Mouse (Mus musculus): ENCODE data around the gene Cyb5r4.
"Not testable (repeated sequence)": the region's sequence is repeated elsewhere in the genome, so short reads cannot be mapped to it uniquely, and the experiment has no call there.

Gene Cyb5r4

DNA sequence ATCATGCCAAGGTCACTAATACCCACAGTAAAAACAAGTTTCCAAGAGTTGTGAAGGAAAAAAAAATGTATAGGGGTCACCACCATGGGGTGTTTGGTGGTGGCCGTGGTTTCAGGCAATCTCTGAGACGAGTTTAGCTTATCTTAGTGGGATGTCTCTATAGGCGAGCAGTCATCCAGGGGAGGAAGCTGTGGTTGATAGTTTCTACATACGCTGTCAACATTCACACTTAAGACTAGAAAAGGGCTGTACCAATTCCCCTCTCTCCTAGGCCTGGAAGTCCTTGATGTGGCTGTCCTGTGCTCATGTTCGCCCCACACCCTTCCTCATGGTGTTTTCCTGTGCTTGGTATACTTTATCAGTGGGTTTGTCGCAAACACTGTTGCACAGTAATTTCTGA lies 4.0 kb downstream of the Cyb5r4 start:
- DNase-seq (ENCODE audit: low read depth, low spot score) = no peak

DNA sequence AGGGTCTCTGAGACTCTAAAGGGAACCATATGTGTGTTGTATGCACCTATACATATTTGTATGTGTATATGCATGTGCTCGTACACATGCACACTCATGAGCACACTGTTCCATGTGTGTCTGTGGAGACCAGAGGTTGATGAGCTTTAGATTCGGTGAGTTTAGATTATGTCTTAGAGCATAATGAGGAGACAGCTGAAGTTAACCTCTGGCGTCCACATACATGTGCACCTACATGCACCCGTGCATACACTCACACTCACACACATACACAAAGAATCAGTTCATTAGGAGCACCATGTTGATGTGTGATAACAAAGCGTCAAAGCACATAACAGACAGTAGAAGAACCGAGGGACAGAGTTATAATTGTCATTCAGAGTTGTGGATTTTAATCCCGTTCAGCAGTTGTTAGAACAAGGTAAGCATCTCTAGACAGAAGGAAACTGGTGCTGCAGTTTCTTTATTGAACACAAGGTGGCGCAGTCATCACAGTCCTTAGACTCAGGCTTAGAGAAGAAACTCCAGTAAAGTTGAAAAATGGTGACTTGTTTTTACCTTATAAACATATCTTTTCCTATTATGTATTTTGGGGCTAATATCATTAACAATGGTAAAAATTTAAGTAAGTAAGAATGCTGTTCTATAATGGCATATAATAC lies 5.7 kb downstream of the Cyb5r4 start:
- DNase-seq (ENCODE audit: low read depth, low spot score) = peak; percentile 76

DNA sequence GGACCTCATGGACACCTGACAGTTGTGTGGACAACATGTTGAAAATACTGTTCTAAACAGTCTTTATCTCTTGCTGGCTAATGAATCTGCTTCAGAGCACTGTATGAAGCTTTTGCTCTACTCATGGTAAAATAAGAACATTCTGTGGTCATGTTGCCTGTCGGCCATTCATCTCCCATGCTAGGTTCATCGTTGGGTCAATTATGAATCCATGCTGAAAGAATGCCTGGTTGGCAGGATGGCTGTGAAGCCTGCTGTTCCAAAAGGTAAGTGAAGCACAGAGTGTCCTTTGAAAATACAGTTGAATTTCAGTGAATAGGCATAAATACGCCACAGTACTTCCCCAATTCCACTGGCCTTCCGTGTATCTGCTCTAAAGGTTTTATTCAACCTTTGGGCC lies 10.4 kb downstream of the Cyb5r4 start:
- no peak for DNase-seq (ENCODE audit: low read depth, low spot score)

DNA sequence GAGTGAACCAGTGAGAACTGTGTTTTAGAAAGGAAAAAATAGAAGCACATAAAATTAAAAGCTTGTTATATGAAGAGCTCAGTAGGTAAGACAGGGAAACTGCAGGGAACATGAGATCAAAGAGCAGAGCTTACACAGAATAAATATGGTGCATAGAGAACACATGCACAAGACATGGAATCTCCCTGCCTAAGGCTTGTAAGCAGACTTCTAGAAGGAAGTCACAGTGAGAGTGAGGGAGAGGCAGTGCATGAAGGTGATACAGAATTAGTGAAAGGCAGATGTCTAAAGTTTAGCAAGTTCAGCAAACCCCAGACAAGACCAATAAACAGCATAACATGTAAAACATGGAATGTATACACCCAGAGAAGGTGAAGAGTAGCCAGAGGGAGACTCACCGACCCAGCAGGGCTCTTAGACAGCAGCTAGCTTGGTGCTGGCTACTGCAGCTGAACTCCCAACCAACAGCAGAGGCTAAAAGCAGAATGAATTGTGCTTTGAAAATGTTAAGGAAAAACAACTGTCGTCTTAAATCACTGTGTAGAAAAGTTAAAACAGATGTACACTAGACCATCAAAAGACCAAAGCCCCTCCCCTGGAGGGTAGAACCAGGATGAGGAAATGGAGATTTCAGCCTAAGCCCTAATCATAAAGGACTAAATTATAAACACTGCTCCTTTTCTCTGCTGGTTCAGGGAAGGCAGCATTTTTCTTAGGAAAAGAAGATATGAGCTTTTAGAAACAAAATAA lies 13.2 kb downstream of the Cyb5r4 start:
- peak; percentile 31 for DNase-seq (ENCODE audit: low read depth, low spot score)

DNA sequence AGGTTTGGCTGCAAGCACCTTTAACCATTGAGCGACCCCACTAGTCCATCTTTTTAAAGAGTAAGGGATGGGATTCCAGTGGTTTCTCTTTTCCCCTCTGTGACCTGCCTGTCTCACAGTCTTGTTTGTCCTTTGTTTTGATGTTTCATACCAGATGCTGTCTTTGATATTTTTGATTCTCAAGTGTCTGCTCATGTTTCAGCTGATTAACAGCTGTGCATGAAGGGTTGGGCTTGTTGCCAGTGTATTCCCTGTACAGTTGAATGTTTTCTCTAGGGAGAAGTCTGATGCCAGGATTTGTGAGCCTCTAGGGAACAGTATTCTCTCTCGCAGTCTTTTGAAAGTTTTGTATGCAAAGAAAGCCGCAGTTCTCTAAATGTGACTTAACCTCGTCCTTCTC lies 27.6 kb downstream of the Cyb5r4 start:
- DNase-seq (ENCODE audit: low read depth, low spot score) = no peak

DNA sequence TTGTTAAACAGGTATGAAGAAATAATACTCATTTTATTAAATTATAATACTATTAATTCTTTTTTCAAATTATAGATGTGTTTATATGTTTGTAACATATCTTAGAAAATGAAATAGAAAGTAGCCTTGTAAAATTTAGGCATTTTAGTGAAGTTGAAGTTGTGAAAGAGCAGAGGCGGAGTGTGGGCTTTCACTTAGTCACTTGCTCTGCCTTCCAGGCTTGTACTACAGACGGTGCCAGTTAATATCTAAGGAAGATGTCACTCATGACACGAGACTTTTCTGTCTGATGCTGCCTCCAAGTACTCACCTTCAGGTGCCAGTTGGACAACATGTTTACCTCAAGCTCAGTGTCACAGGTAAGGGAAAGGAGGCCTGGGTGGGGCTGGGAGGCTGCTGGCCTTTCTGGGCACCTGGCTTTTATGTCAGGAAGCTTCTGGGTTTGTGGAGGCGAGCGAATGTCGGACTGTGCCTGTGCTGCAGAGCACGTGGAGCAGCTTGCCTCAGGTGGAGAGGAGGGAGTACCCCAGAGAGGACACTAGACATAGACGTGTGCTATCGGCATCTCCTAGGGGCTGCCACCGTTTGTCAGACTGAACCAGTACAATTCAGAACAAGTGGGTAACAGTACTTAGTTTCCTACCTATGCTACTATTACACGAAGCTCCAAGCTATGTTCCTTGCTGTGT lies 33.9 kb downstream of the Cyb5r4 start:
- DNase-seq (ENCODE audit: low read depth, low spot score) = no peak

DNA sequence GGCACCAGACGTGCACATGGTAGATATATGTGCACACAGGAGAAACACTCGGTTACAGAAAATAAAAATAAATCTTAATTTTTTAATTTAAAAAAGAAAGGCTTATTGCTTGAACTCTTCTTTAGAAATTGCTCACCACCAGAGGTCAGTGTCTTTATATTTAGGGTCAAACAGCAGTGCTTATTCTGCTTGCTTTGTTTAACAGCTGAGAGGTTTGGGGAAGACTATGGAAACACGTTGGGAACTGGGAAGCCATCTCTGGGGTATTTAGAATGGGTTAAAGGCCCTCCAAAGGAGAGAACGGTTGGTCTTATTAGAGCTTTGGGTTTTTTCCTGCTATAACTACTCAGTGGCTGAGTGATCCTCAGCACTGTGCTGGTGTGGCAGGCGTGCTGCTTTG lies 40.5 kb downstream of the Cyb5r4 start:
- DNase-seq (ENCODE audit: low read depth, low spot score) = no peak

DNA sequence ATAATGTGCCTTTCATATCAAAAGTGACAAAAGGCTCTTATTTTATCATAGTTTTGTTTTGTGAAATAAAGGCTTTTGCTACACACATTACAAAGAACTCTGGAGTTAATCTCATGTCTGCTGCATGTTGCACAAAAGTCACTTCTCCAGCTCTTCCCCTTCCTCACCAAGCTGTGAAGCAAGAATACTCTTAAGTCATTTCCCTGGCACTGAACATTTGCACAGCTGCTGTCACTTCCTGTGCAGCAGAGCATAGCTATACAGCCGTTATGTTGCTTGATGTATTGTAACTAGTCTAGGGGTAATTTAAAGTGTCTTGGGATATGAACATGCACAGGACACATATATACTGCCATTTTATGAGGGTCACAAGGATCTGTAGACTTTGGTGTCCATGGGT lies 46.3 kb downstream of the Cyb5r4 start:
- DNase-seq (ENCODE audit: low read depth, low spot score) = no peak

DNA sequence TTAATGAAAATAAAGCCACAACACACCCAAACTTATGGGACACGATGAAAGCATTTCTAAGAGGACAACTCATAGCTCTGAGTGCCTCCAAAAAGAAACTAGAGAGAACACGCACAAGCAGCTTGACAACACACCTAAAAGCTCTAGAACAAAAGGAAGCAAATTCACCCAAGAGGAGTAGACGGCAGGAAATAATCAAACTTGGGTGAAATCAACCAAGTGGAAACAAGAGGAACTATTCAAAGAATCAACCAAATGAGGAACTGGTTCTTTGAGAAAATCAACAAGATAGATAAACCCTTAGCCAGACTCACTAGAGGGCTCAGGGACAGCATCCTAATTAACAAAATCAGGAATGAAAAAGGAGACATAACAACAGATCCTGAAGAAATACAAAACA lies 49.8 kb downstream of the Cyb5r4 start:
- not testable (repeated sequence) for DNase-seq (ENCODE audit: low read depth, low spot score)

DNA sequence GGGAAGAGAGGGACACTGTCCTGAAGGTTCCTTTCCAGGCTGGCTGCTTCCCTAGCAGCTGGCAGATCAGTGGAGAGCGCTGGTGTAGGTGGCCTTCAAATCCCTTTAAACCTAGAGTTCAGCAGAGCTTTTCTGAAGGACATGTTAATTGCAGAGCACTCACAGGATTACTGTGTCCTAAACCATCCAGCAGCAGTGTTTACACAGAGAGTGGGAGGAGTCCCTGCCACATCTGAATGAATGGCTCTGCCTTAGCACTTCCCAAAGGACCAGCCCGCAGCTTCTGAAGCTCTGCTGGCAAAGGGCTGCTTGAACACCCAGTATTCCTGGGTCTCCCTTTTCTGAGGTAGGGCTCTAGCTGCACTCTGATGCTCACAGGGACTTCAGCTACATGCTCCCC lies 56.1 kb downstream of the Cyb5r4 start:
- DNase-seq (ENCODE audit: low read depth, low spot score) = peak; percentile 24

DNA sequence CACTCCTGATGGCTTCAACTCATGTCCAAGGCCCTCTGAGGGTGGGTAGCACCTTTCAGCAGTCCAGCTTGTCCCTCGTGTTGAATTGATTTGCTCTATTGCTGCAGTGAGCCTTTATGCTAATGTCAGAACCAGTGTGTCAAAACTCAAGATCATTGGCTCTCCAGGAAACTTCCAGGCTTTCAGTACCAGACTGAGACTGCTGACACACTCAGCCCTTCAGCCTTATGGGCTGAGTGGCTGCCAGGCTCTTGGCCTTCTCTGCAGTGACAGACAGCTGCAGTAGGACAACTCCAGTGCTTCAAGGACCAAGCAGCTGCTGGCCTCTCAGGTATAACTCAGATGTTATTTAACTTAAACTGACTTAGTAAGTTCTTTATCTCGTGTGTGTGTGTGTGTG lies 57.7 kb downstream of the Cyb5r4 start:
- DNase-seq (ENCODE audit: low read depth, low spot score) = no peak

DNA sequence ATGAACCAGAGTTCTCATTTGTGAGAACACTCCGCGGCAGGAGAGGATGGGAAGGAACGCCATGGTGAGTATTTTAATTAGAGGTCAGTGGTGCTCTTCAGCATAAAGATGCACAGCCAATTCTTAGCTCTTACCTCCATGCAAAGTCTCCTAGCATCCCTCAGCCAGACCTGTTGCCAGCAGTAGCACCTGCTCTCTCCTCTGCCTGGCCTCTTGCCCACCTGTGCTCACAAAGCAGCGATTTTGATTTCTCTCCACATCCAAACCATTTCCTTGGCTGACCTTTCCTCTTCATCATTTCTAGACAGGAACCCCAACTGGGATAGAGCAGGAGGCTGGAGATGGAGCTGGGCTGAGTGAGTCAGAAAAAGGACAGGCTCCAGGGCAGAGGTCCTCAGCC lies 65.2 kb downstream of the Cyb5r4 start:
- DNase-seq (ENCODE audit: low read depth, low spot score) = no peak

DNA sequence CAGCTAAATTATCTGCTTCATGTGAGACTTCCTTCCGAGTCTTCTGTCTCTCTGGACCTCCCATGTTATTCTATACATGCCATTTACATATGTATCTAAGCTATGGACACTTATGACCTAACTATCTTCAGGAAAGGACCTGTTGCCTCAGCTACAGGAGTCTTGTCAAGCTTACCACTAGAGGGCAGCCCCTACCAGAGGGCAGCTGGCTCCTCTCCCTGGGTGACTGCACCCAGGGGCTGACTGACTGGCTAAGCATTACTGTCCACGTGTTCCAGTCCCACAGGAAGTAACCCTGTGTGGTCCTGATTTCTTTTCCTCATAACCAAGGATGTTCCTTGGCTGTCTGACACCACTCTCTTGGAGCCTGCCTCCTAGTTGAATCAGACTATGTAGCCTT lies 76.2 kb downstream of the Cyb5r4 start:
- DNase-seq (ENCODE audit: low read depth, low spot score) = no peak

DNA sequence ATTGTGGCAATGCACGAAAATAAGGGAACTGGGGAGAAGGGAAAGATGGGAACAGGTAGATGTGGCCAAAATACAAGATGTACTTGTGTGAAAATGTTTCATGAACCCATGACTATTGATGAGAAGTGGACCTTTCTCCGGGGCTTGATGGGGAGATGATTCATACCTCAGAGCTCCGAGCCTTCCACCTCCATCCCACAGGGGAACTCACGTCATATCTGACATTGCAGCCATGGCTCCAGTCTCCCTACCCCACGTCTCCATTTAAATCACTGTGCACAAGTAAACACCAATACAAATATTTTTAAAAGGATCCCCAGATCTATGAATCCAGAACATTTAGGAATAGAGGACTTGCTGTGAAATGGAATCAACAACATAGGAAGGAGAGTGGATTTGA lies 93.2 kb downstream of the Cyb5r4 start:
- no peak for DNase-seq (ENCODE audit: low read depth, low spot score)

DNA sequence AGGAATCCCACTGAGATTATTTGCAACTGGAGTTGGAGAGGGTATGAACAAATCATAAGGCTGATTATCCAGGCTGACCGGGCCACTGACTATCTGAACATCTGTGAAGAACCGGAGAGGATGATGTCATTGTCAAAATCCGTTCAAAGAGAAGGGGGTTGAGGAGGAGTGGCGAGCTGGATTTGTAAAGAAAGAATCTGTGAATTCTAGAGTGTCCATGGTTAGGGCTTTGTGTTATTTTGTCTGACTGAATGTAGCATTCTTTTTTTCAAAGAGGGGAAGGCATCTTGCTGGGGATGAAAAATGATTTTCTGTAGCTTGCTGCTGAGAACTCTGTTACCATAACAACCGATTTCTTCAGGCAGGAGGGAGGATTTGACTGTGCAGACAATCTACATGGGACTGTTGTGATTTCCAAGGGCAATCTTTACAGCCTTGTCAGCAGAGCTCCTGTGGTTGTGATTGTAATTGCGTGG lies 93.7 kb downstream of the Cyb5r4 start:
- peak; percentile 18 for DNase-seq (ENCODE audit: low read depth, low spot score)

DNA sequence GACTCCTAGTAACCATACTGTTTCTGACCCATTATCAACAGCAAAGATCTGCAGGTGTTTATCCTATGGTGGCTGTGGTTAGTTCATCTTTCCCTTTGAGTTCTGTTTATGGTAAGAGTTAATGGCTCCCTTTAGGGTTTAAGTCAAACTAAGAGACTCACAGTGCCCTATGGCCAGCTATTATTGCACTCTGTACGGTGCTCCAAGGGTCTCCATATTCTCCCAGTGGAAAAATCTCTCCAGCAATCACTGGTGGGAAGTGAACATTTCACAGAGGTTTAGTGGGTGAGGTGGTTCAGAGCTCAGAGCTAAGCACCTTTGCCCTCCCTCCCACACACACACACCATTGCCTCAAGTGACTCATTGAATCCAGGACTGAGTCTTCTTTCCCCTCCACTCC lies 94.2 kb downstream of the Cyb5r4 start:
- no peak for DNase-seq (ENCODE audit: low read depth, low spot score)

DNA sequence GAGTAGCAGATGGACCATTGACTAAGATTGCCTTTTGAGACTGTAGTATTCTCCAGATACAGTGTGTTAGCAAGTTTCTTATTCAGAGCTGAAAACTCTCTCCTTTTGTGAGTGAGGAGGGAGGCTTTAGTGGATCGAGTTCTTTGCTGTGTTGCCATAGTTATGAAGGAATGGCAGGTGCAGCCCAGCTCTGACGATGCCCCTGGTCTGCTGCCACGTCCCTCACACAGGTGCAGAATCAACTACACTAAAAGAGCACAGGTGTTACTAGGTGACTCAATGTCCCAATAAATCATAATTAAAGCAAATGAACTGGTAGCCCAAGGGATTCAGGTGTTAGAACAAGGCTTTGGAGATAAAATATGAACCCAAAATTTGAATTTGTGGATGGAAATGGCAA lies 97.2 kb downstream of the Cyb5r4 start:
- no peak for DNase-seq (ENCODE audit: low read depth, low spot score)

DNA sequence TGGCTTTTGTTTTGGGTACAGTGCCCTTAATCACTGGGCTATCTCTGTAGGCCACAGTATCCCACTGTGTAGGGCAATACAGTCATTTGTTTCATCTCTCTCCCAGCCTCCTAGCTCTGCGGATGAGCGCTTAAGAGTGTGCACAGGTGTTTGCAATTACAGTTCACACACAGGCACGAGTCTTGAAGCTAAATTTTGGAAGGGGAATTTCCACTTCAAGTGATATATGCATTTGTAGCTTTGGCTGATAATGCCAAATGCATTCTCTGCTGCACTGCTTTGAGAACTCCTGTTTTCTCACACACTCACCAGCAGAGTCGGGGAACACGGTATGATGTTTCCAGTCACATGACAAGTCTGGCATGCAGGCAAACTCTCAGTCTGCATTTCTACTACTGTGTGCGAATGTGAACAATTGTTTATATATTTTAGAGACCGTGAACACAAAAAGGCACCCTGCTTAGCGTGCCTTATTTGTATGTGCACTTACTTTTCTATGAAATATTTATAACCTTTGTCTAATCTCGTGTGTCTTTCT lies 100.2 kb downstream of the Cyb5r4 start:
- DNase-seq (ENCODE audit: low read depth, low spot score) = no peak

DNA sequence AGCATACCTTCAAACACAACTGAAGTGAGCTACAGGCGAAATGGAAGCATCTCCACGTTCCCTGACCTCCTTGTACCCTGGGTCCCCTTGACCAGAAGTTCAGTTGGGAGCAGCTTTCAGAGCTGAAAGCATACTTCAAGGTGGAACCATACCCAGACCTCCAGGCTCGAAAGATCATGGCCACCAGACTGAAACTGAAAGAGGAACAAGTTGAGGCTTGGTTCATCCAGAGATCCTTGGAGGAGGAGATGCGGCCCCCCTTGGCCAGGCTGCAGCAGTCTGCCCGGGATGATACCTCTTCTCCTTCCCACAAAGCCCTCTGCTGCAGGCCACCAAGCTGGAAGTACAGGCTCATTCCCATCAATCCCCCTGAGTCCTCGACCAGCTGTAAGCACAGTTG lies 105.2 kb downstream of the Cyb5r4 start:
- not testable (repeated sequence) for DNase-seq (ENCODE audit: low read depth, low spot score)

Data from mesoderm, embryonic 11.5 days (tissue).